Mouse (Mus musculus) left cerebral cortex, adult 2 months (tissue): ENCODE data around the gene Zmynd11. TPM values are rescaled to one million over a fixed set of nuclear protein-coding genes. Genes with fewer than 3 reads are reported as not detected.
A peak's percentile ranks its signal among the peaks of the same experiment; 100 is the strongest.
"Not testable (repeated sequence)": the region's sequence is repeated elsewhere in the genome, so short reads cannot be mapped to it uniquely, and the experiment has no call there.

ENCODE experiments used
- DNase-seq, 2 experiments: peaks; one replicate each; pipeline ENCODE4 v3.0.0; 2021 to 2022; ENCODE audit warnings: low spot score in 2 of 2, mixed read lengths in 1 of 2; ENCODE audit errors: extremely low spot score in 1 of 2
- H3K27ac ChIP-seq: fragments of 200-600 bp; 2 replicates; pipeline ENCODE4 v1.8.1; 2022
- H3K4me3 ChIP-seq: fragments of 200-600 bp; 2 replicates; pipeline ENCODE4 v1.8.1; 2022
- CTCF ChIP-seq: fragments of 200-600 bp; IDR thresholded peaks from 2 replicates; pipeline ENCODE4 v1.8.1; 2022; ENCODE audit warnings: antibody characterized with exemption, mild to moderate bottlenecking, moderate library complexity
- intact Hi-C: fragments of 180-260 bp; cut with DNase I; formaldehyde crosslinking; loops from one replicate; pipeline ENCODE4 v1.15.1; 2025
- total RNA-seq, 2 experiments: library from RNA; stranded (reverse); gene quantifications; 2 replicates each; pipeline ENCODE4 v1.2.3; 2021

Zmynd11 gene
- total RNA-seq, 2 experiments from 2014 or later: 241 to 258 TPM

GRCm38 (mm10) chr13:9763100-9763827 is 1.9 kb downstream of the Zmynd11 start:
- no peak for DNase-seq
- intact Hi-C loops: loop anchor here (5.0 to 10.0 kb wide), 3 partner anchors 76 to 888 kb away; partner anchors contain the start of genes Gtpbp4 and Wdr37
- peak overlapping the region; percentile 93 for H3K4me3 ChIP-seq
- H3K27ac ChIP-seq: peak overlapping the region; percentile 84
- TF ChIP-seq CTCF: no peak

GRCm38 (mm10) chr13:9760057-9760456 is 5.1 kb downstream of the Zmynd11 start:
- no peak for DNase-seq
- no peak for TF ChIP-seq CTCF
- intact Hi-C loops: loop anchor here (5.0 to 10.0 kb wide), 3 partner anchors 73 to 885 kb away; partner anchors contain the start of genes Gtpbp4 and Wdr37
- H3K4me3 ChIP-seq: no peak overlapping the region
- 0 out of 2 replicates have a peak overlapping the region, but pooled peaks have one; percentile 11 for H3K27ac ChIP-seq

- intact Hi-C loops: no loop called here
- Histone ChIP-seq H3K4me3 (no peak overlapping the region), H3K27ac (no peak overlapping the region)
- peak in 1 of 2 experiments; percentile 29 for DNase-seq
- TF ChIP-seq CTCF: no peak
These were observed 7.2 kb downstream of the Zmynd11 start for GRCm38 (mm10) chr13:9757842-9758491.

GRCm38 (mm10) chr13:9753706-9754105 is 11.4 kb downstream of the Zmynd11 start:
- intact Hi-C loops: no loop called here
- H3K27ac ChIP-seq: no peak overlapping the region
- no peak for TF ChIP-seq CTCF

GRCm38 (mm10) chr13:9750320-9750719 is 14.8 kb downstream of the Zmynd11 start:
- intact Hi-C loops: no loop called here
- H3K4me3 ChIP-seq: no peak overlapping the region
- no peak overlapping the region for H3K27ac ChIP-seq
- DNase-seq: no peak
- no peak for TF ChIP-seq CTCF

More at GRCm38 (mm10) chr13:9753706-9754105, 11.4 kb downstream of the Zmynd11 start:
- H3K4me3 ChIP-seq: no peak overlapping the region
- no peak for DNase-seq

- Histone ChIP-seq H3K4me3 (no peak overlapping the region), H3K27ac (no peak overlapping the region)
- intact Hi-C loops: no loop called here
- TF ChIP-seq CTCF: no peak
- DNase-seq: no peak
These were observed 15.3 kb downstream of the Zmynd11 start for GRCm38 (mm10) chr13:9749796-9750195.

- DNase-seq: no peak
- Histone ChIP-seq H3K27ac (no peak overlapping the region), H3K4me3 (no peak overlapping the region)
- intact Hi-C loops: no loop called here
- no peak for TF ChIP-seq CTCF
These were observed 26.9 kb downstream of the Zmynd11 start for GRCm38 (mm10) chr13:9738190-9738589.

- Histone ChIP-seq H3K4me3 (no peak overlapping the region), H3K27ac (no peak overlapping the region)
- intact Hi-C loops: no loop called here
- no peak for TF ChIP-seq CTCF
- DNase-seq: no peak
These were observed 28.1 kb downstream of the Zmynd11 start for GRCm38 (mm10) chr13:9737024-9737423.

- intact Hi-C loops, H3K27ac ChIP-seq: not testable (repeated sequence)
These were observed 32.9 kb downstream of the Zmynd11 start for GRCm38 (mm10) chr13:9732262-9732661.

GRCm38 (mm10) chr13:9729073-9729472 is 36.1 kb downstream of the Zmynd11 start:
- Histone ChIP-seq H3K4me3 (no peak overlapping the region), H3K27ac (no peak overlapping the region)
- DNase-seq: no peak
- TF ChIP-seq CTCF: no peak
- intact Hi-C loops: no loop called here

More at GRCm38 (mm10) chr13:9732262-9732661, 32.9 kb downstream of the Zmynd11 start:
- H3K4me3 ChIP-seq, DNase-seq: not testable (repeated sequence)

- Histone ChIP-seq H3K4me3 (no peak overlapping the region), H3K27ac (no peak overlapping the region)
- no peak for DNase-seq
- TF ChIP-seq CTCF: no peak
- intact Hi-C loops: no loop called here
These were observed 49.9 kb downstream of the Zmynd11 start for GRCm38 (mm10) chr13:9715224-9715623.

GRCm38 (mm10) chr13:9713462-9714134 is 51.5 kb downstream of the Zmynd11 start:
- no peak for TF ChIP-seq CTCF
- intact Hi-C loops: no loop called here
- H3K4me3 ChIP-seq: no peak overlapping the region
- H3K27ac ChIP-seq: no peak overlapping the region
- DNase-seq: no peak
